Mouse (Mus musculus) cerebellum, adult 2 months (tissue): ENCODE results near the gene Dusp22. TPM values are rescaled to one million over a fixed set of nuclear protein-coding genes. Genes with fewer than 3 reads are reported as not detected.

ENCODE experiments used
- DNase-seq, 2 experiments: peaks; one replicate each; pipeline ENCODE4 v3.0.0; 2021
- H3K27ac ChIP-seq: fragments of 200-500 bp; 2 replicates; pipeline ENCODE4 v1.5.1; 2012; ENCODE audit warnings: low read length, control low read depth, inconsistent platforms; ENCODE audit not compliant: insufficient read depth
- H3K27me3 ChIP-seq: fragments of 200-500 bp; 2 replicates; pipeline ENCODE4 v1.6.1; 2012; ENCODE audit warnings: inconsistent platforms, mild to moderate bottlenecking, low read length, moderate library complexity; ENCODE audit not compliant: control insufficient read depth, insufficient read depth
- H3K4me1 ChIP-seq: fragments of 200-500 bp; 2 replicates; pipeline ENCODE4 v1.6.1; 2011; ENCODE audit warnings: low read length; ENCODE audit not compliant: control insufficient read depth, insufficient read depth
- H3K4me3 ChIP-seq: fragments of 200-500 bp; replicated peaks from 2 replicates; pipeline ENCODE3; 2011; ENCODE audit warnings: mild to moderate bottlenecking, low read depth, low read length, control low read depth; ENCODE audit not compliant: insufficient read depth
- CTCF ChIP-seq: fragments of 200-500 bp; IDR thresholded peaks from 2 replicates; pipeline ENCODE4 v1.5.1; 2011; ENCODE audit warnings: low read depth, mild to moderate bottlenecking, control low read depth, low read length, moderate library complexity, borderline replicate concordance; ENCODE audit not compliant: insufficient read depth
- POLR2A ChIP-seq: fragments of 200-500 bp; IDR thresholded peaks from 2 replicates; pipeline ENCODE4 v1.6.1; 2011; ENCODE audit warnings: low read length, control low read depth, borderline replicate concordance; ENCODE audit not compliant: insufficient read depth
- WGBS: fragments of 180-500 bp; shearing (Covaris S2); methylation state at CpG from one replicate; pipeline ENCODE4 v1.1.7; 2018; 5-methylcytosine and 5-hydroxymethylcytosine counted together
- polyA plus RNA-seq: library from polyadenylated mRNA; depleted of rRNA; stranded (reverse); fragments of >200 nt; gene quantifications from 2 replicates; pipeline ENCODE4 v1.2.3, GENCODE M21; 2012; rRNA removed

The Dusp22 gene
- 25.6 and 28.1 TPM in 2 replicates for polyA plus RNA-seq

DNA sequence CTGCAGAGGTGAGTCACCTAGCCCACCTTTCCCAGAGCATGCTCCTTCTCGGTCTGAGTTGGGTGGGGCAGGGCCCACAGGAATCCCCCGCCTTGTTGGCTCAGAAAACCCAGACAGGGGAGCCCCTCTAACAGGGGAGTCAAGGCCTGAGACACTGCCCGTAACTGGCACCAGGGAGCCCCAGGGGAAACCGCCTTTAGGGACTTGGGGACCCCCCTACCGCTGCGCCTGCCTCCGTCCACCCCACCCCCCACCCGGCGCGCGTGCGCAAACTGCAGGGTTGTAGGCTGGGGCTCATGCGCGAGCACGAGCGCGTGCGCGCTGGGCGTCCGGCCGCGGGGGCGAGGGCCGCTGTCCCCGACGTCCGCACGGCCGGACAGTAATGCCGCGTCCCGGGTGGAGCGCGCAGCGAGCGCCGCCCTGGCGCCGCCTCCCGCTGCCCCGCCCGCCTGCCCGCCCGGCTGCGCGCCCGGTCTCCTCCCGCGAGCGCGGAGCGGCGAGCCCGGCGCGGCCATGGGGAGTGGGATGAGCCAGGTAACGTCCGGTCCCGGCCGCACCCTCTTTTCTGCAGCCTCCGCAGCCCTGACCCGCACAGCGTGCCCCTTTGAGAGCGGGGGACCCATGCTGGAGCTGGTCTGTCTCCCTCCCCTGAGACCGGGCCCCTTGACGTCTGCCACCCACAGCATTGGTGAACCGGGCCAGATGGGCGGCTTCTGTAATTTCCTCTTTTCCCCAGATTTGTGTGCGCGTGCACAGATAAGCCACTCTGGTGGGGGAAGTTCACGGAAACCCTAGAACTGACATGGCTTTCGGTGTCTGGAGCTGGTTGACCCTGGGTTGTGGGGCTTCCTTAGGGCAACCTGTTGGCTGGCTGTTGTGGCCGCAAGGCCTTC is at the start of gene Dusp22:
Gene Dusp22 (plus strand): TSS at position 387 of the 893 bp plus-strand sequence.
- Histone ChIP-seq H3K27ac (peak within 1 kb of the TSS; percentile 83), H3K4me3 (peak within 1 kb of the TSS; percentile 97), H3K4me1 (no peaks in the 10 kb centered on the region), H3K27me3 (no peaks in the 10 kb centered on the region)
- whole genome bisulfite sequencing = under 1% methylated on average over 74 of the region's 74 CpGs
- TF ChIP-seq POLR2A = peak; percentile 5; the same call in 1 of the 2 replicates
- no peak for TF ChIP-seq CTCF
- peak; percentile 87 to 90 for DNase-seq

GRCm38 (mm10) chr13:30612079-30612794 is 47.6 kb upstream of the Dusp22 start:
- DNase-seq = no peak
- H3K27me3 ChIP-seq = no peaks in the 10 kb centered on the region
- no peak for TF ChIP-seq POLR2A
- 91% methylated on average over 6 of the region's 6 CpGs for WGBS
- no peak overlapping the region for H3K27ac ChIP-seq
- H3K4me1 ChIP-seq = no peaks in the 10 kb centered on the region
- no peak overlapping the region for H3K4me3 ChIP-seq

DNA sequence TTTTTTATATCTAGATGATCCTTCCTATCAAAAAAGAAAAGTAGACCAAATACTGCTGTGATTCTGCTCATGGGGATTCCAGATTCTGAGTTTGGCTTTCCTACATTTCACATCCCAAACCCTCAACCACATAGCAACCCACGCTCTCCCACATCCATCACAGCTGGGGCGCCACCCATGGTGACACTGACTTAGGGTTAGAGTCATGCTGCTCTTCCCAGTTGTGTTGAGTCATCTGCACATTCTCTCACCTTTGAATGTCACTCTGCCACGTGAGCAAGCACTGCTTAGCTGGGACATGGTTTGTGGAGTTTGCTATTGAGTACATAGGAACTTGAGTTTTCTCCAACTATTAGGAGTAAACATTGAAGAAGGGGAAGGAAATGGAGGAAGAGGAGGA is 40.1 kb upstream of the Dusp22 start:
- H3K27ac ChIP-seq = no peak overlapping the region
- H3K4me1 ChIP-seq = no peaks in the 10 kb centered on the region
- DNase-seq = no peak
- TF ChIP-seq POLR2A = no peak
- TF ChIP-seq CTCF = no peak
- H3K4me3 ChIP-seq = no peak overlapping the region
- H3K27me3 ChIP-seq = no peaks in the 10 kb centered on the region
- 59% methylated on average over 3 of the region's 3 CpGs for WGBS

- 37% methylated on average over 8 of the region's 8 CpGs for WGBS
- Histone ChIP-seq H3K27me3 (no peaks in the 10 kb centered on the region; the same call in 1 of the 2 replicates), H3K4me3 (no peak overlapping the region), H3K27ac (no peak overlapping the region), H3K4me1 (no peaks in the 10 kb centered on the region)
- TF ChIP-seq CTCF (no peak), POLR2A (no peak)
- DNase-seq = no peak
Observed at GRCm38 (mm10) chr13:30628195-30629048, 31.4 kb upstream of the Dusp22 start.

- WGBS = 89% methylated on average over 10 of the region's 10 CpGs
- DNase-seq = no peak
- Histone ChIP-seq H3K27ac (no peak overlapping the region), H3K4me3 (no peak overlapping the region), H3K4me1 (no peaks in the 10 kb centered on the region), H3K27me3 (no peaks in the 10 kb centered on the region; the same call in 1 of the 2 replicates)
- TF ChIP-seq POLR2A = no peak
- no peak for TF ChIP-seq CTCF
Observed at GRCm38 (mm10) chr13:30629794-30630410, 29.9 kb upstream of the Dusp22 start.

DNA sequence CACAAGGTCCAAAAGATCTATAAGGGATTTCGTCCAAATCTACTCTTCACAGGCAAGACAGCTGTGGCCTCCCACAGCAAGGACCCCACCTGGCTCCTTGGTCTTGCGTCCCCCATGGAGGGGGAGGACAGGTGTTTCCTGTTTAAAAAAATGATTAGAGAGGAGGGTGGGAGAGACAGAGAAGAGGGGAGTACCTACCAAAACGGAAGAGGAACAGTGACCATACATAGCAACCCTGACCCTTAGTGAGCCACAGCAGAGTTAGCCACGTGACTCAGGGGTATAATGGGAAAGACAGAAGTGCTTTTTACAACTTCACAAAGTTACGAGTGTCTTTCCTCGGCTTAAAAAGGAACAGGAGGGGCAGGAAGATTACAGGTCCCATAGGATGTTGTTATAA is 26.8 kb upstream of the Dusp22 start:
- no peaks in the 10 kb centered on the region for H3K27me3 ChIP-seq
- H3K4me1 ChIP-seq = no peaks in the 10 kb centered on the region
- no peak overlapping the region for H3K27ac ChIP-seq
- DNase-seq = no peak
- no peak overlapping the region for H3K4me3 ChIP-seq
- WGBS = 55% methylated on average over 6 of the region's 6 CpGs
- TF ChIP-seq POLR2A = no peak
- no peak for TF ChIP-seq CTCF

- Histone ChIP-seq H3K4me1 (no peaks in the 10 kb centered on the region), H3K27me3 (no peaks in the 10 kb centered on the region; the same call in 1 of the 2 replicates), H3K27ac (no peak overlapping the region), H3K4me3 (no peak overlapping the region)
- TF ChIP-seq POLR2A (no peak), CTCF (no peak)
- no peak for DNase-seq
- 85% methylated on average over 4 of the region's 4 CpGs for WGBS
Observed at GRCm38 (mm10) chr13:30636453-30636852, 23.3 kb upstream of the Dusp22 start.
